Comparison of ENCODE assay signal across 31 mouse cellular contexts in the genomic region with DNA sequence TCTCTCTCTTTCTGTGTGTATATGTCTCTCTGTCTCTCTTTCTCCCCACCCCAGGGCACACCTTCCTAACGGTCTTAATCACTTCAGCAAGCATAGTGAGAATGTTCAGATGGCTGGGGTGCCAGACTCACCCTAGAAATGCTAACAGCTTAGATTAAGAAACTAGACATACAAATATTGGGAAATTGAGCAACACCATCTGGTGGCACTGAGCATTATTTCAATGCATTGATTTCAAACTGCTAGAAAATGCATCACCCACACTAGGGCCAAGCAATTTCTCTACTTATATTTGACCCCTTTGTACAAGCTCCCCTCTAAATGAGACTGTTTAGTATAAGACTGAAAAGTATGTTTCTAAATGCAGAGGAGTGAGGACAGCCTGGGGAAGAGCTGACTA. TPM values are rescaled to one million over a fixed set of nuclear protein-coding genes. Genes with fewer than 3 reads are reported as not detected.
DNase-seq lines count a peak whose midpoint lies in the region; ATAC-seq and TF ChIP-seq lines count a peak whose summit lies in the region.
"Had no signal": no experiment of that assay in that cellular context is flagged by ENCODE, and none has a peak within 500 bp of the region (broad histone marks: within the 10 kb centered on the region; RNA-seq: fewer than 3 reads in every experiment).

No protein-coding gene starts in this region.

- TF ChIP-seq RAD21 in CH12.LX (IDR thresholded peaks at IDR 0.05; ENCODE audit: low read depth, low read length) = peak; percentile 23

- no peak overlapping the region for H3K4me2 ChIP-seq in heart, embryonic 12.5 days
- no peak overlapping the region for H3K4me2 ChIP-seq in CH12.LX (ENCODE audit: insufficient read depth, low read depth, poor library complexity, severe bottlenecking)
- H3K4me2 ChIP-seq: embryonic facial prominence, embryonic 13.5 days; heart, embryonic 15.5 days; limb, embryonic 13.5 days; liver, embryonic 11.5 days; lung, embryonic 15.5 days; midbrain, embryonic 12.5 days; neural tube, embryonic 12.5 days had no signal

- 61% methylated on average over 1 of the region's 1 CpGs for WGBS in heart, adult 2 months
- 65% methylated on average over 1 of the region's 1 CpGs for WGBS in heart, embryonic 12.5 days

- in situ Hi-C loops in CH12.LX (cut with MboI; ENCODE audit: low pct_ligation_motif_present, low pct_unique_long_range_greater_than_20kb, low sequenced_read_pairs) = no loop called here

- intact Hi-C loops in heart, adult 2 months (cut with DNase I) = loop anchor here (5.0 kb wide), 1 partner anchor 104 kb away; no protein-coding TSS in a partner anchor

- no peak overlapping the region for H3K9ac ChIP-seq in heart, adult 2 months (ENCODE audit: low read depth, low read length)
- H3K9ac ChIP-seq in heart, embryonic 12.5 days = no peak overlapping the region
- H3K9ac ChIP-seq in CH12.LX (ENCODE audit: insufficient read depth, low read depth) = no peak overlapping the region
- H3K9ac ChIP-seq: embryonic facial prominence, embryonic 13.5 days; heart, embryonic 15.5 days; limb, embryonic 13.5 days; lung, embryonic 15.5 days; midbrain, embryonic 12.5 days; neural tube, embryonic 12.5 days had no signal

- TF ChIP-seq CTCF in heart, adult 2 months (IDR thresholded peaks at IDR 0.05) = peak; percentile 20; the same call in 1 of the 2 replicates
- peak; percentile 67 for TF ChIP-seq CTCF in layer of hippocampus, adult 2 months (conservative IDR thresholded peaks at IDR 0.05)
- no peak for TF ChIP-seq CTCF in CH12.LX (conservative IDR thresholded peaks at IDR 0.05 in 1 of 2, IDR thresholded peaks at IDR 0.05 in 1 of 2; ENCODE audit: low read depth in 2 of 2, low read length in 2 of 2)

- TF ChIP-seq EP300 in heart, adult 2 months (IDR thresholded peaks at IDR 0.05; ENCODE audit: insufficient read depth, low read depth, low read length) = no peak
- no peak for TF ChIP-seq EP300 in CH12.LX (IDR thresholded peaks at IDR 0.05; ENCODE audit: low read length)

- no peaks in the 10 kb centered on the region for H3K27me3 ChIP-seq in heart, adult 2 months (ENCODE audit: control insufficient read depth, insufficient read depth, low read length)
- H3K27me3 ChIP-seq in heart, embryonic 12.5 days (replicated peaks) = no peaks in the 10 kb centered on the region
- no peaks in the 10 kb centered on the region for H3K27me3 ChIP-seq in CH12.LX (replicated peaks)
- H3K27me3 ChIP-seq: embryonic facial prominence, embryonic 13.5 days; heart, embryonic 15.5 days; limb, embryonic 13.5 days; lung, embryonic 15.5 days; midbrain, embryonic 12.5 days; neural tube, embryonic 12.5 days; Patski had no signal

- H3K27ac ChIP-seq in heart, adult 2 months = no peak overlapping the region
- H3K27ac ChIP-seq in heart, embryonic 12.5 days (ENCODE audit: poor library complexity, severe bottlenecking) = no peak overlapping the region
- no peak overlapping the region for H3K27ac ChIP-seq in layer of hippocampus, adult 2 months
- H3K27ac ChIP-seq in CH12.LX (ENCODE audit: insufficient read depth, low read depth) = no peak overlapping the region
- H3K27ac ChIP-seq: embryonic facial prominence, embryonic 13.5 days; forebrain, embryonic 10.5 days; heart, embryonic 15.5 days; limb, embryonic 13.5 days; lung, embryonic 15.5 days; midbrain, embryonic 12.5 days; neural tube, embryonic 12.5 days had no signal

- no peak overlapping the region for H3K4me3 ChIP-seq in heart, adult 2 months
- no peak overlapping the region for H3K4me3 ChIP-seq in heart, embryonic 12.5 days
- no peak overlapping the region for H3K4me3 ChIP-seq in layer of hippocampus, adult 2 months
- no peak overlapping the region for H3K4me3 ChIP-seq in CH12.LX (replicated peaks in 1 of 3; ENCODE audit: low read depth in 2 of 3, low read length in 2 of 3, poor library complexity in 1 of 3)
- H3K4me3 ChIP-seq: embryonic facial prominence, embryonic 13.5 days; forebrain, embryonic 10.5 days; heart, embryonic 15.5 days; limb, embryonic 13.5 days; lung, embryonic 15.5 days; midbrain, embryonic 12.5 days; myocyte; neural tube, embryonic 12.5 days had no signal

- H3K4me1 ChIP-seq in heart, adult 2 months (ENCODE audit: control insufficient read depth, insufficient read depth, low read length) = no peaks in the 10 kb centered on the region
- H3K4me1 ChIP-seq in heart, embryonic 12.5 days (replicated peaks) = no peaks in the 10 kb centered on the region
- H3K4me1 ChIP-seq in CH12.LX (ENCODE audit: control insufficient read depth in 1 of 2, insufficient read depth in 2 of 2) = peaks cover 0 to 1% of the 10 kb centered on the region in 2 experiments; a peak in 1 of 4 replicates
- H3K4me1 ChIP-seq: embryonic facial prominence, embryonic 13.5 days; forebrain, embryonic 10.5 days; heart, embryonic 15.5 days; limb, embryonic 13.5 days; lung, embryonic 15.5 days; midbrain, embryonic 12.5 days; neural tube, embryonic 12.5 days had no signal

- no peak for ATAC-seq in cerebellum, adult (ENCODE audit: insufficient number of reproducible peaks, low FRiP score, low TSS enrichment)
- ATAC-seq in heart, embryonic 12.5 days (ENCODE audit: insufficient number of reproducible peaks, low FRiP score) = no peak
- ATAC-seq in megakaryocyte progenitor cell, adult 5-6 weeks (replicated peaks; ENCODE audit: poor library complexity) = no peak
- ATAC-seq: Patski had no signal

- H3K9me3 ChIP-seq in heart, embryonic 12.5 days (replicated peaks) = no peaks in the 10 kb centered on the region
- H3K9me3 ChIP-seq in CH12.LX (replicated peaks; ENCODE audit: low read length) = no peaks in the 10 kb centered on the region
- H3K9me3 ChIP-seq: embryonic facial prominence, embryonic 13.5 days; forebrain, embryonic 10.5 days; heart, embryonic 15.5 days; limb, embryonic 13.5 days; lung, embryonic 15.5 days; midbrain, embryonic 12.5 days; neural tube, embryonic 12.5 days had no signal

- DNase-seq in cerebellum, adult 18-20 months = peak; percentile 7 to 11
- no peak for DNase-seq in heart, adult 2 months
- no peak for DNase-seq in layer of hippocampus, adult 2 months (ENCODE audit: low spot score in 2 of 2)
- DNase-seq in layer of hippocampus, adult 9-11 months = no peak
- DNase-seq in CH12.LX (ENCODE audit: extremely low read depth) = no peak
- DNase-seq: adrenal gland, postnatal 10 days; cerebellum, adult 9-11 months; gastrocnemius, postnatal 14 days; kidney, adult 11 months; kidney, postnatal 36 days; right cerebral cortex, adult 18-20 months; spleen, adult 18-20 months; thymus, adult 18-20 months; thymus, postnatal 25 days had no signal

- dilution Hi-C loops in CH12.LX (cut with MboI; ENCODE audit: extremely low pct_ligation_motif_present, extremely low pct_unique_long_range_greater_than_20kb, low sequenced_read_pairs) = no loop called here

- no peak for TF ChIP-seq POLR2A in heart, adult 2 months (IDR thresholded peaks at IDR 0.05; ENCODE audit: insufficient read depth, low read depth, low read length)
- TF ChIP-seq POLR2A in CH12.LX (IDR thresholded peaks at IDR 0.05; ENCODE audit: low read depth, low read length) = no peak

- no peaks in the 10 kb centered on the region for H3K79me2 ChIP-seq in heart, adult 2 months (replicated peaks; ENCODE audit: control insufficient read depth, insufficient read depth, low read length)
- H3K79me2 ChIP-seq in CH12.LX (replicated peaks; ENCODE audit: control insufficient read depth, extremely low read depth, insufficient read depth, poor library complexity, severe bottlenecking) = no peaks in the 10 kb centered on the region

- no peaks in the 10 kb centered on the region for H3K36me3 ChIP-seq in heart, adult 2 months (ENCODE audit: control insufficient read depth, insufficient read depth, low read length)
- H3K36me3 ChIP-seq in heart, embryonic 12.5 days = no peaks in the 10 kb centered on the region
- no peaks in the 10 kb centered on the region for H3K36me3 ChIP-seq in CH12.LX (replicated peaks in 1 of 2; ENCODE audit: control insufficient read depth in 1 of 2, insufficient read depth in 1 of 2, low read length in 1 of 2)
- H3K36me3 ChIP-seq: embryonic facial prominence, embryonic 13.5 days; forebrain, embryonic 10.5 days; heart, embryonic 15.5 days; limb, embryonic 13.5 days; lung, embryonic 15.5 days; midbrain, embryonic 12.5 days; neural tube, embryonic 12.5 days had no signal

TF ChIP-seq in CH12.LX, 34 proteins besides CTCF, POLR2A, EP300 and RAD21 (continues in another document):
- no peak for TF ChIP-seq CHD2 (IDR thresholded peaks at IDR 0.05; ENCODE audit: low read length)
- no peak for TF ChIP-seq ZKSCAN1 (IDR thresholded peaks at IDR 0.05; ENCODE audit: borderline replicate concordance, low read depth, low read length)
- TF ChIP-seq RCOR1 (conservative IDR thresholded peaks at IDR 0.05; ENCODE audit: low read depth, low read length) = no peak
- TF ChIP-seq USF1 (IDR thresholded peaks at IDR 0.05; ENCODE audit: low read depth, low read length) = no peak
- TF ChIP-seq JUND (conservative IDR thresholded peaks at IDR 0.05; ENCODE audit: low read depth, low read length) = no peak
- TF ChIP-seq BHLHE40 (IDR thresholded peaks at IDR 0.05; ENCODE audit: low read depth, low read length) = no peak
- TF ChIP-seq MAZ (IDR thresholded peaks at IDR 0.05; ENCODE audit: low read depth, low read length) = no peak
- no peak for TF ChIP-seq TBP (conservative IDR thresholded peaks at IDR 0.05; ENCODE audit: low read depth, low read length)
- TF ChIP-seq NRF1 (IDR thresholded peaks at IDR 0.05; ENCODE audit: low read depth, low read length) = no peak
- no peak; the same call in 1 of the 2 replicates for TF ChIP-seq SMC3 (IDR thresholded peaks at IDR 0.05; ENCODE audit: low read depth, low read length)
- TF ChIP-seq TCF12 (IDR thresholded peaks at IDR 0.05; ENCODE audit: low read depth, low read length) = no peak
- TF ChIP-seq POLR2AphosphoS2 (IDR thresholded peaks at IDR 0.05; ENCODE audit: low read depth, low read length) = no peak
- no peak for TF ChIP-seq ZNF384 (IDR thresholded peaks at IDR 0.05; ENCODE audit: low read depth, low read length)
- TF ChIP-seq MEF2A (IDR thresholded peaks at IDR 0.05; ENCODE audit: borderline replicate concordance, low read depth, low read length) = no peak
- no peak for TF ChIP-seq MAFK (IDR thresholded peaks at IDR 0.05; ENCODE audit: insufficient replicate concordance, low read length)
- TF ChIP-seq SIN3A (IDR thresholded peaks at IDR 0.05; ENCODE audit: low read length) = no peak
- TF ChIP-seq NELFE (IDR thresholded peaks at IDR 0.05; ENCODE audit: low read depth, low read length) = no peak

RNA-seq across cellular contexts. Expression of gene Atp10b, which starts 48.3 kb away (rescaled TPM):
- total RNA-seq in heart, adult 2 months (2021) = not detected
- polyA plus RNA-seq in heart, adult 2 months (2012; rRNA removed) = 0.03 and 0.10 TPM in 2 replicates
- polyA plus RNA-seq in heart, embryonic 12.5 days (2016; fragmentation: Nextera tagmentation; extraction: Ambion mirVana) = 0.11 TPM in 1 of 2 replicates, not detected in the other
- total RNA-seq in layer of hippocampus, adult 2 months (2021) = 1 to 10 TPM in 1 of 2 experiments, under 1 TPM in 1; 0.54 to 1.3 TPM
- not detected in 2 replicates for total RNA-seq in CH12.LX (2012; rRNA removed)
- not detected in 2 replicates for total RNA-seq in CH12.LX (2014; rRNA removed)
- polyA plus RNA-seq in CH12.LX (2012; ENCODE audit: insufficient read length, low read depth) = 0.04 TPM in 1 of 2 replicates, not detected in the other
- not detected in 2 replicates for total RNA-seq in megakaryocyte progenitor cell, adult 5-6 weeks (2015)
- not detected in 2 replicates for total RNA-seq in megakaryocyte progenitor cell, adult 5-6 weeks (2017)
- total RNA-seq: common myeloid progenitor, adult 5-6 weeks; heart, postnatal 25 days; megakaryocyte, adult 5-6 weeks; MEL had no signal
- polyA plus RNA-seq: forebrain, embryonic 10.5 days; heart, embryonic 15.5 days; liver, embryonic 11.5 days; Patski had no signal

Comparison
In these comparisons a context has a peak if more than half of its experiments do, and no peak if none do; other contexts are left out.
1. DNase-seq: peak in cerebellum, adult 18-20 months (2 of 2); none in heart, adult 2 months (0 of 2), layer of hippocampus, adult 2 months (0 of 2), layer of hippocampus, adult 9-11 months (single experiment) and CH12.LX (single experiment).
2. CTCF ChIP-seq: peak in heart, adult 2 months (single experiment) and layer of hippocampus, adult 2 months (single experiment); none in CH12.LX (0 of 2).